Mouse (Mus musculus): ENCODE data around the gene Rrp7a.

Gene Rrp7a

GRCm38 (mm10) chr15:83111874-83112273 lies 10.7 kb downstream of the Rrp7a start:
- DNase-seq (ENCODE audit: low read depth, low spot score) = no peak

- no peak for DNase-seq (ENCODE audit: low read depth, low spot score)
These were observed 11.3 kb downstream of the Rrp7a start for GRCm38 (mm10) chr15:83111290-83111689.

DNA sequence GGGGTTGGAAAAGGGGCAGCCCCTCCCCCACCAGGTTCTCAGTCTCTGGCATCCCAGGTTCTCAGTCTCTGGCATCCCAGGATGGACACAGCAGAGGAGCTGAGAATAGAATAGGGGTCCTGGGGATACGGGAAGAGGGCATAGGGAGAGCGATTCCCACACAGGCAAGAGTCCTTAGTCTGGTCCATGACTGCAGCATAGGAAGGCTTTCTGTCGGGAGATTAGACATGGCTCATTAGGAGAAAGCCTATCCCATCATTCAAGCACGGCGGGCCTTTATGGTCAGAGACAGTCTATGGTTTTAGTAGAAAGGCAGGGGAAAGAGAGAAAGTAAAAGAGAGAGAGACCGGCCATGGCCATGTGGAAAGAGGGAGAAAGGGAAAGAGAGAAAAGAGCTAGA lies 14.8 kb downstream of the Rrp7a start:
- no peak for DNase-seq (ENCODE audit: low read depth, low spot score)

- DNase-seq (ENCODE audit: low read depth, low spot score) = no peak
These were observed 16.2 kb downstream of the Rrp7a start for GRCm38 (mm10) chr15:83106426-83106825.

GRCm38 (mm10) chr15:83103111-83103510 lies 19.5 kb downstream of the Rrp7a start:
- DNase-seq (ENCODE audit: low read depth, low spot score) = no peak

DNA sequence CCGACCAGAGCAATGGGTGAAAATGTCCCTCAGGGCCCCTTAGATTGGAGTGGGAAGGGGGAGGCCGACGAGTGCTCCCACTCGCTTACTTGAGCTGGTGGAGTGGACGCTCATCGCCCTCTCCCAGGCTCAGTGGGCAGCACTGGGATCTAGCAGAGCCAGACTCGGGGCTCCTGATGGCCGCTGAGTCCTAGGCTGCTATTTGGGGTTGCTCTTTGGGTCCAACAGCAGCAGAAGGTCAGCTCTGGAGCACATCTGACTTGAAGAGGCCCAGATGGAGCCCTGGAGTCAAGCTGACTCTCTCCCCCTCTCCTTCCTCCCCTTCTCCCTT lies 22.3 kb downstream of the Rrp7a start:
- no peak for DNase-seq (ENCODE audit: low read depth, low spot score)

DNA sequence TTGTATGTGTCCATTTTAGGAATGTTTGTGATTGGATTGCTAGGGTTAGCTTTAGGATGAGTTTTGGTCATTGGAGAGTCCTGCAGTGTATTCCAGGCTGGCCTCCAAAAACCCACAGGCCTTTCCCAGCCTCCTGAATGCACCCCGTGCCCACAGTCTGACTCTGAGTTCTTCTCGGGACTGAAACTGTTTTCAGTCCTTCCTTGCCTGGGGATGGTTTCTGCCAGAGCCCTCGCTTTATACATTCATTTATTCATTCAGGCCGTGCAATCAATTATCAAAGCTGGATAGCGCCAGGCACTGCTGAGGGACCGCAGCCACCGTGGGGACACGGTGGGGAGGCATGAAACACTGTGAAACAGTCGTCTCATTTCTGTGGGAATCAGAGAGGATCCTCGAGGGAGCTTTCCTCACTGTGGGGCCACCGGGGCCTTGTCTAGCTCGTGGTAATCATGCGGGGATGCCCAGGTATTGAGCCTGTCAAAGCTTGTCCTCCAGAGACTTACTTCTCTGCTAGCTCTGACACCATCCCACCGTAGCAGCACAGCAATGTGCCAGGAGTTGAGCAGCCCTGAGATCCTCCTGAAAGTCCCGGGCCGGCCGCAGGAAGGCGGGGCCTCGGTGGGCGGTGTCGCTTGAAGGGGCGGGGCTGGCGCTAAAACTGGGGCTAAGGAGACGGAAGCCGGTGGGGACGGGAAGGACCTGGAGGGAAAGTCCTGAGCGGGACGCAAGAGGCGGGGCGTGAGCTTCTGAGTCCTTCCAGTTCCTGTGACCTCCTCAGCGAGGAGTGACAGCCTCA lies 22.9 kb downstream of the Rrp7a start:
- DNase-seq (ENCODE audit: low read depth, low spot score) = peak; percentile 93

GRCm38 (mm10) chr15:83095950-83096349 lies 26.7 kb downstream of the Rrp7a start:
- peak; percentile 58 for DNase-seq (ENCODE audit: low read depth, low spot score)

DNA sequence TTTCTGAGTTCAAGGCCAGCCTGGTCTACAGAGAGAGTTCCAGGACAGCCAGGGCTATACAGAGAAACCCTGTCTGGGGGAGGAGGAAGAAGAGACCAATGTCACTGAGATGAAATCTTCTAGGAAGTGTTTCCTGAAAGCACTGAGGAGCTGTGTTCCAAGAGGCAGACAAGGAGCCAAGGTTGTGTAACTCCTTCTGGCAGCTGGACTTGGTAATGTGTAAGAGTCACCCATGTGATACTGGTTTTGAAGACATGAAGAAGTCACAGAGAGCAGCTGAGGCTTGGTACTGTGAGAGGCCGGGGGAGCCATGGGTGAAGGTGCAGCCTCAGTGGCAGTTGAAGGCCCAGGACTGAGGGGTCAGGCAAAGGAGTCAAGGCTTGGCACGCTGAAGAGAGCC lies 28.9 kb downstream of the Rrp7a start:
- DNase-seq (ENCODE audit: low read depth, low spot score) = no peak

DNA sequence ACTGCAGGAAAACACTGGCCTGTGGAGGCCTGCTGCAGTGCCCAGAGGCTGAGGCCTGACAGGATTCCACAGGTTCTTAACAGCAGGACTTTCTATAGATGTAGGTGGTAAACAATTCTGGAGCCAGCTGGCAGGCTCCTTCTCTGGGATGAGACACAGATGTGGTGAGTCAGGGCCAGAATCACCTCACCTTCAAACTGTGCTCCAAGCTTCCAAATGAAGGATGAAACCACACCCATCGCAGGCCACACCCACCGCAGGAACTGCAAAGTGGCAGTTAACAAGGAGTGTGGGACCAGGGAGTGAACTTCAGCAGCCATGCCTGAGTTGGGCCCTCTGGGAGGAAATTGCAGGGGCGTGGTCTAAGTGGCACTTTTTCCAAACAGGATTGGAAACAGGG lies 31.7 kb downstream of the Rrp7a start:
- DNase-seq (ENCODE audit: low read depth, low spot score) = peak; percentile 77

- no peak for DNase-seq (ENCODE audit: low read depth, low spot score)
These were observed 33.3 kb downstream of the Rrp7a start, which contains the start of gene Serhl for GRCm38 (mm10) chr15:83089429-83089605. Serhl (plus strand) TSS chr15:83089506.

- DNase-seq (ENCODE audit: low read depth, low spot score) = no peak
These were observed 33.8 kb downstream of the Rrp7a start for GRCm38 (mm10) chr15:83088495-83089428.

DNA sequence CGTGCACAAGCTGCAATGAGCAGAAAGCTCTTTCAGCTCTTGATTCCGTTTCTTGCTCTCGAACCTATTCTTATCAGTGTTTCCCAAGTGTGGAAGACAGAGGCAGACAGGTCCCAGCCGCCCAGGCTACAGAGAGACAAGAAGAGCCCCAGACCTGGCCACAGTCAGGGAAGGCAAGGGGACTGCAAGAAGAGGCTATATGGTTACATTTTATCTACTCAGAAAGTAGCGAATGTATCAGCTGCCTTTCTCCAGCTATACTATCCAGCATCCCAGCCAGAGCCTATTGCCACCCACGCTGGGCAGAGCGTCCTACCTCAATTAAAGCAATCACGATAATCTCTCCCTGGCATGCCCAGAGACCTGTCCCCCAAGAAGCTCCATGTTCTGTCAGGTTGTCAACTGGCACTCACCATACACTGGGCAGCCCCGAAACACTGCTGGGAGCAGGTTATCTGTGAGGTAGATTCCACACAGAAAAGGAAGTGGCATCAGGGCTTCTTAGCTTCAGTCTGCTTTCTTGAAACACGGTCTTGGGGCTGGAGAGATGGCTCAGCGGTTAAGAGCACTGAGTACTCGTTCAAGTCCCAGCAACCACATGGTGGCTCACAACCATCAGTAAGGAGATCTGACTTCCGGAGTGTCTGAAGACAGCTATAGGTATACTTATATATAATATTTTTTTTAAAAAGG lies 35.8 kb downstream of the Rrp7a start:
- no peak for DNase-seq (ENCODE audit: low read depth, low spot score)

- DNase-seq (ENCODE audit: low read depth, low spot score) = peak; percentile 48
These were observed 36.7 kb downstream of the Rrp7a start for GRCm38 (mm10) chr15:83085901-83086300.

GRCm38 (mm10) chr15:83084022-83084640 lies 38.5 kb downstream of the Rrp7a start:
- DNase-seq (ENCODE audit: low read depth, low spot score) = peak; percentile 39

- no peak for DNase-seq (ENCODE audit: low read depth, low spot score)
These were observed 39.1 kb downstream of the Rrp7a start for GRCm38 (mm10) chr15:83083530-83083929.

DNA sequence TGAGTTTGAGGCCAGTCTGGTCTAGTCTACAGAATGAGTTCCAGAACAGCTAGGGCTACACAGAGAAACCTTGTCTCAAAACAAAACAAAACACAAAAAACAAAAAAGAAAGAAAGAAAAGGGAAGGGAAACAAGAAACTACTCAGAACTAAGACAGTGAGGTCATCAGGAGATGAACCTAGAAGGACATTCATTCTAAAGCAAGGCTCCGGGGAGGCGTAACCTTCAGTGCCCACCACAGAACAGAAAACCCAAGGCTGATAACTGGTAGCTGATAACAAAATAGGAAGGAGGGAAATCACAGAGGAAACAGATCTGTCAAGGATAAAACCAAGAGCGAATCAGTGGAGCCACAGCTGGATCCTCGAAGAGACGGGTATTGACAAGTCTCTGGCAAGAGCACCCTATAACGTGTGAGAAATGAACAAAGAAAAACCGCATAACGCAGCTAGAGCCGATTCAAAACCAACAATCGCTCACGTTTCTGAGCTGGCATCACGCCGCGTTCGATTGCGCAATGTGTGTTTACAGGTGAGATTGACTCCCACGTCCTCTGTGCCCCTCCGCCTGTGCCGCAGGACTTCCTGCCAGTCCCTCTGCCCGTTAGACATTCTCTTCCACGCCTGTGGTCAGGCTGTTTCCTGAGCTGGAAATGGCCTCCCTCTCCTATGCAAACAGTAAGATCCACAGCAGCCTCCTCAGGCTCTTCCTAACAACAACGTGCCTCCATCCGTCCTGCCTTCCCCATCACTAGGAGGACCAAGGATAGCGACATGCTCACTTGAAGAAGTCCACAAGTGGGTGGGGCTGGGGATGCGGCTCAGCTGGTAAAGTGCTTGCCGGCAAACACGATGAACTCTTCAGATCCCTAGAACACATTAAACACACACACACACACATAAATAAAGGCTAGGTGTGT lies 46.7 kb downstream of the Rrp7a start:
- no peak for DNase-seq (ENCODE audit: low read depth, low spot score)

DNA sequence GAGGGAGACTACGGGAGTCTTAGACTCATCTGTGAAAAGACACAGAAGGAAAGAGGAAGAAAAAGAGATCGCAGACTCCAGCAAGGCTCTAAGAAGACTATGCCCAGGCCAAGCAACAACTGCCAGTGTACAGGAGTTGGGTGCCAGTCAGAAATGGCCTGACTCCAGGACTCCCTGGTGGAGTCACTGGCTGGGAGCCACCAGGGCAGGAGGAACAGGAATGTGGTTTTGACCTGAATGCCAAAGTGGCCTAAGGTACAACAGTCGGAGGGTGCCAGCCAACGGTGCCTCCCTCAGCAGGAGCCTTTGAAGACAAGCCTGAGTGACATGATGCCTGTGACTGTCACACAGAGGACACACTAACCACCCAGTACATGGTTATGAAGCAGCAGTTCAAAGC lies 48.4 kb downstream of the Rrp7a start:
- DNase-seq (ENCODE audit: low read depth, low spot score) = no peak

GRCm38 (mm10) chr15:83071752-83072151 lies 50.8 kb downstream of the Rrp7a start:
- peak; percentile 29 for DNase-seq (ENCODE audit: low read depth, low spot score)

- peak; percentile 72 for DNase-seq (ENCODE audit: low read depth, low spot score)
These were observed 51.7 kb downstream of the Rrp7a start for GRCm38 (mm10) chr15:83070942-83071341.

GRCm38 (mm10) chr15:83068270-83068669 lies 54.3 kb downstream of the Rrp7a start:
- DNase-seq (ENCODE audit: low read depth, low spot score) = no peak
